Mouse (Mus musculus) frontal cortex, adult (tissue): ENCODE measurements around the gene Slc25a20.
A peak's percentile ranks its signal among the peaks of the same experiment; 100 is the strongest.

ENCODE experiments used
- ATAC-seq: cut with Nextera tagmentation; 2 replicates; pipeline ENCODE4 v1.9.2; 2017; ENCODE audit warnings: mild to moderate bottlenecking, moderate library complexity, mixed read lengths; ENCODE audit not compliant: low TSS enrichment

The Slc25a20 gene

GRCm38 (mm10) chr9:108687181-108687580 is 25.3 kb downstream of the Slc25a20 start:
- no peak for ATAC-seq

GRCm38 (mm10) chr9:108687686-108688085 is 25.8 kb downstream of the Slc25a20 start:
- ATAC-seq: no peak

- ATAC-seq: no peak
Measured at GRCm38 (mm10) chr9:108688451-108688850, 26.6 kb downstream of the Slc25a20 start.

GRCm38 (mm10) chr9:108689106-108689505 is 27.2 kb downstream of the Slc25a20 start, which contains the start of gene Prkar2a:
Gene Prkar2a (plus strand): TSS chr9:108689314.
- no peak for ATAC-seq

GRCm38 (mm10) chr9:108689993-108690392 is 28.1 kb downstream of the Slc25a20 start:
- ATAC-seq: no peak

- no peak for ATAC-seq
Measured at GRCm38 (mm10) chr9:108690914-108691313, 29.0 kb downstream of the Slc25a20 start.

GRCm38 (mm10) chr9:108691371-108691770 is 29.5 kb downstream of the Slc25a20 start:
- ATAC-seq: no peak

- peak; percentile 89 for ATAC-seq
Measured at GRCm38 (mm10) chr9:108691846-108692225, 29.9 kb downstream of the Slc25a20 start.

- peak; percentile 78 for ATAC-seq
Measured at GRCm38 (mm10) chr9:108692226-108693041, 30.5 kb downstream of the Slc25a20 start.

- ATAC-seq: no peak
Measured at GRCm38 (mm10) chr9:108693946-108694345, 32.1 kb downstream of the Slc25a20 start.

GRCm38 (mm10) chr9:108694533-108694932 is 32.6 kb downstream of the Slc25a20 start:
- ATAC-seq: no peak

GRCm38 (mm10) chr9:108702476-108702875 is 40.6 kb downstream of the Slc25a20 start:
- ATAC-seq: no peak

- no peak for ATAC-seq
Measured at GRCm38 (mm10) chr9:108703373-108704110, 41.7 kb downstream of the Slc25a20 start.

- ATAC-seq: no peak
Measured at GRCm38 (mm10) chr9:108704591-108704990, 42.7 kb downstream of the Slc25a20 start.

GRCm38 (mm10) chr9:108707212-108707611 is 45.3 kb downstream of the Slc25a20 start:
- peak; percentile 79 for ATAC-seq

- ATAC-seq: 0 out of 2 replicates have a peak, but pooled peaks have one; percentile 32
Measured at GRCm38 (mm10) chr9:108708833-108709232, 46.9 kb downstream of the Slc25a20 start.

GRCm38 (mm10) chr9:108710767-108711166 is 48.9 kb downstream of the Slc25a20 start:
- no peak for ATAC-seq

GRCm38 (mm10) chr9:108716199-108716598 is 54.3 kb downstream of the Slc25a20 start:
- ATAC-seq: no peak

GRCm38 (mm10) chr9:108723751-108724150 is 61.9 kb downstream of the Slc25a20 start:
- ATAC-seq: no peak

- peak; percentile 93 for ATAC-seq
Measured at GRCm38 (mm10) chr9:108726116-108726515, 64.2 kb downstream of the Slc25a20 start.

- no peak for ATAC-seq
Measured at GRCm38 (mm10) chr9:108729050-108729449, 67.2 kb downstream of the Slc25a20 start.

GRCm38 (mm10) chr9:108732462-108732861 is 70.6 kb downstream of the Slc25a20 start:
- ATAC-seq: no peak
